Mouse (Mus musculus) Patski (cell line): Measurements from ENCODE around the gene Lrif1. TPM values are rescaled to one million over a fixed set of nuclear protein-coding genes. Genes with fewer than 3 reads are reported as not detected.
"Not testable (repeated sequence)": the region's sequence is repeated elsewhere in the genome, so short reads cannot be mapped to it uniquely, and the experiment has no call there.

ENCODE experiments used
- ATAC-seq: fragments of 100-300 bp; one replicate; pipeline ENCODE4 v1.8.0; 2021
- CTCF ChIA-PET: fragments of 350-600 bp; sonication (Branson Sonifier 250); formaldehyde crosslinking; loops from one replicate; lab custom pipeline; 2022; ENCODE audit warnings: inconsistent platforms; lab: Charles Lee
- POLR2A ChIA-PET: fragments of 350-600 bp; sonication (Branson Sonifier 250); formaldehyde crosslinking; loops from one replicate; lab custom pipeline; 2022; ENCODE audit warnings: antibody characterized with exemption, inconsistent platforms; lab: Charles Lee
- DNase-seq: peaks from one replicate; pipeline ENCODE4 v3.0.0-alpha.2; 2011; ENCODE audit warnings: low read depth, low spot score
- H3K27me3 ChIP-seq: fragments of 371-371 bp; one replicate; pipeline ENCODE4 v1.5.1; 2021
- CTCF ChIP-seq: fragments of 100-300 bp; IDR thresholded peaks from one replicate; pipeline ENCODE4 v1.5.1; 2021
- in situ Hi-C: fragments of 300-500 bp; cut with MboI; formaldehyde crosslinking; loops from 3 replicates; pipeline ENCODE4 v1.11.1; 2018; ENCODE audit warnings: low pct_unique_long_range_greater_than_20kb, mixed read lengths
- polyA plus RNA-seq: library from polyadenylated mRNA; unstranded; gene quantifications from one replicate; pipeline ENCODE4 v1.2.3, GENCODE M21; 2021

Gene Lrif1
- polyA plus RNA-seq, result 29.3 TPM

- POLR2A ChIA-PET, result no interaction called here
- TF ChIP-seq CTCF, result no peak
- no peaks in the 10 kb centered on the region for H3K27me3 ChIP-seq
- ATAC-seq (peak; percentile 99), DNase-seq (peak; percentile 42)
- in situ Hi-C loops, result no loop called here
- CTCF ChIA-PET, result interaction anchor here (1.5 kb wide), 1 partner anchor 17 kb away, joined by 5 read pairs; no protein-coding TSS in a partner anchor
These were observed at the start of gene Lrif1 for GRCm38 (mm10) chr3:106684830-106685229. Lrif1 (plus strand) TSS chr3:106684987.

GRCm38 (mm10) chr3:106672811-106673210, 12.0 kb upstream of the Lrif1 start:
- DNase-seq, POLR2A ChIA-PET, H3K27me3 ChIP-seq, ATAC-seq, in situ Hi-C loops, CTCF ChIA-PET: not testable (repeated sequence)

- ATAC-seq, result no peak
These were observed 594 bp downstream of the Lrif1 start for GRCm38 (mm10) chr3:106685381-106685780.

DNA sequence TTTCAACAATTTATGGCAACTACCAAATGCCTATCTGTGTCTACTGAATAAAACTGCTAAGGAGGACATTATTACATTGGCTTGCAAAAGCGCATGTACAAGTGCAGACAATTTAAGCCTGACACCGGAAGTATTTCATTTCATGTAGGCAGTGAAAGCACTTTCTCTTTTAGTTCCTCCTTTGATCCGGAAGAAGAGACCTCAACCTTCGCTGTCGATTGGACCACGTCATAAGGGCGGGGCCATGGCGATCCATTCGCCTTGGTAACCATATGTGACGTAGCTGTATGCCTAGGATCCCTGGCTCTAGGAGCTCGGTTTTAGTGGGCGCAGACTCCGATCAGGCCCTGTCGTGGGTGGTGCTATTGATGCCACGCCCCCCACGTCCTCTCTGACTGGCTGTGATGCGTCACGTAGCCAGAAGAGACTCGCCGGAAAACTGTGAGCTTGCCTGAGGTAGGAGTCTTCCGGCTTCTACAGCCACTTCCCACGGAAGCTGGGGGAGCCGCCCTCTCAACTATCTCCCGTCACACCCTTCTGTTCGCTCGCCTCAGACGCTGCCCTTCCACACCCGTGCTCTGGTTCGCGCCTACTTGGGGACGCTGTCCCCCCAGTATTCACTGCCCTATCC, 36.7 kb downstream of the Lrif1 start:
- TF ChIP-seq CTCF, result no peak
- DNase-seq, result peak; percentile 99
- in situ Hi-C loops, result loop anchor here (25.0 kb wide), 1 partner anchor 1034 kb away; the partner anchor contains the start of gene Ddx20
- peaks cover 12% of the 10 kb centered on the region for H3K27me3 ChIP-seq
- CTCF ChIA-PET, result no interaction called here
- ATAC-seq, result peak; percentile 98
- POLR2A ChIA-PET, result interaction anchor here (0.5 kb wide), 1 partner anchor 57 kb away, joined by 6 read pairs; no protein-coding TSS in a partner anchor

More at GRCm38 (mm10) chr3:106685381-106685780, 594 bp downstream of the Lrif1 start:
- in situ Hi-C loops, result no loop called here
- ChIA-PET POLR2A (no interaction called here), CTCF (interaction anchor here (1.5 kb wide), 1 partner anchor 16 kb away, joined by 5 read pairs; no protein-coding TSS in a partner anchor)
- TF ChIP-seq CTCF, result no peak
- no peaks in the 10 kb centered on the region for H3K27me3 ChIP-seq
- DNase-seq, result no peak

GRCm38 (mm10) chr3:106722028-106722945, 37.5 kb downstream of the Lrif1 start:
- in situ Hi-C loops, result loop anchor here (25.0 kb wide), 1 partner anchor 1035 kb away; the partner anchor contains the start of gene Ddx20
- TF ChIP-seq CTCF, result no peak
- DNase-seq, result peak; percentile 85
- ChIA-PET CTCF (no interaction called here), POLR2A (interaction anchor here (0.5 kb wide), 1 partner anchor 58 kb away, joined by 6 read pairs; no protein-coding TSS in a partner anchor)
- peak; percentile 94 for ATAC-seq
- H3K27me3 ChIP-seq, result peaks cover 12% of the 10 kb centered on the region

DNA sequence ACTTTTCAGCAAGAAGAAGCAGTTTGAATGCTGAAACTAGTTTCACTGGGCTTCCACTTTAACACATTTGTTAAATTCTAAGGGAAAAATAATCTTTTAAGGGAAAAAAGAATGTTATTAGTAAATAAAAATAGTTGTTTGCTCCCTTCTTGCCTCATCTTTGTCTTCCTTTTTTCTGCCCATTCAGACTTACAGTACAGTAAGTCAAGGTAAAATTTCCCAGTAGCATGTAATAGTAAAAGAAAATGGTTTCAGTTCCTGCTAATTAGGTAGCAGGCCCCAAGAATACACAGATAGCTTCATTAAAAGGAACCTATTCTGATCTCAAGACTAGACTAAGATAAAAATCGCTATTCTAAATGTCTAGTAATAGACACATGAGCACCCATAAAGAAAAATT, 71.1 kb downstream of the Lrif1 start:
- CTCF ChIA-PET, result interaction anchor here (1.7 kb wide), 1 partner anchor 9 kb away, joined by 4 read pairs; no protein-coding TSS in a partner anchor
- DNase-seq (no peak), ATAC-seq (no peak)
- POLR2A ChIA-PET, result no interaction called here
- in situ Hi-C loops, result no loop called here
- TF ChIP-seq CTCF, result no peak
- peaks cover 36% of the 10 kb centered on the region for H3K27me3 ChIP-seq

GRCm38 (mm10) chr3:106771834-106772233, 87.0 kb downstream of the Lrif1 start:
- POLR2A ChIA-PET, result no interaction called here
- in situ Hi-C loops, result no loop called here
- TF ChIP-seq CTCF, result no peak
- H3K27me3 ChIP-seq, result peaks cover 4% of the 10 kb centered on the region
- no peak for DNase-seq
- CTCF ChIA-PET, result no interaction called here
- no peak for ATAC-seq

- POLR2A ChIA-PET, result no interaction called here
- ATAC-seq, result no peak
- TF ChIP-seq CTCF, result no peak
These were observed 100.3 kb downstream of the Lrif1 start for GRCm38 (mm10) chr3:106785130-106785529.

More at GRCm38 (mm10) chr3:106785130-106785529, 100.3 kb downstream of the Lrif1 start:
- H3K27me3 ChIP-seq, result no peaks in the 10 kb centered on the region
- no peak for DNase-seq
- in situ Hi-C loops, result no loop called here
- CTCF ChIA-PET, result no interaction called here

Other genes with a start within 250 kb of the Lrif1 start
- 0.56 TPM for gene Dennd2d, start 202.6 kb upstream of the Lrif1 start, polyA plus RNA-seq
- 128 TPM for gene Dram2, start 137.2 kb upstream of the Lrif1 start, polyA plus RNA-seq
- gene Cept1, start 137.2 kb upstream of the Lrif1 start, polyA plus RNA-seq, result 59.0 TPM
- gene Cd53, start 105.2 kb downstream of the Lrif1 start, polyA plus RNA-seq, result not detected
- gene Olfr266, start 141.3 kb downstream of the Lrif1 start, polyA plus RNA-seq, result not detected